Mouse (Mus musculus) spleen, adult 2 months (tissue): ENCODE results near the gene Ulk4.

Source experiments
- CTCF ChIP-seq: fragments of 200-500 bp; IDR thresholded peaks from 2 replicates; pipeline ENCODE4 v1.5.1; 2011; ENCODE audit warnings: mild to moderate bottlenecking, inconsistent platforms; ENCODE audit not compliant: insufficient read depth, insufficient read length, insufficient replicate concordance; ENCODE audit errors: extremely low read depth
- POLR2A ChIP-seq: fragments of 200-500 bp; IDR thresholded peaks from 2 replicates; pipeline ENCODE4 v1.6.1; 2011; ENCODE audit warnings: low read depth, low read length, inconsistent platforms

DNA sequence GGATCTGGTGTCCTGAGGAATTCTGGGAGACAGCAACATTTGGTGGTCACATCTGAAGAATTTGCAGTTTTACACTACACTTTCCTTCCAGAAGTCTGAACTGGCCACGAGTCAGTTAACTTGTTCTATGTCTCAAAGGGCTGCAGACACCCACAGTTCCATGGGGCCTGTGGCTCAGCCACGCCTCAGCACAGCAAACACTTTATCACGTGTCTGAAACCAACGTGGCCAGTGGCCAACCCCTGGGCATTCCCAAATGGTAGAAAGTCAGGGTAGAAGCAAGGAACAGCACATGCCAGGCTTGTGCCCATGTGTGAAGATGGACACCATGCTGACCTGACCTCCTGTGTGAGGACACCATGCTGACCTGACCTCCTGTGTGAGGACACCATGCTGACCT is 159.1 kb downstream of the Ulk4 start:
- TF ChIP-seq CTCF (no peak), POLR2A (no peak)
